Mouse (Mus musculus): ENCODE measurements at regions not wholly inside any gene's neighbourhood (a gene's known extent, or its start where the extent isn't known, plus 50 kb on each side); places are given as distances from the start of the nearest gene placed in this dataset.

GRCm38 (mm10) chr2:128331275-128331674, 205.4 kb downstream of the Bcl2l11 start:
- DNase-seq (ENCODE audit: low read depth in 3 of 3, low spot score in 3 of 3) (no peak), ATAC-seq (ENCODE audit: insufficient read depth) (no peak)
- no peak overlapping the region for H3K27ac ChIP-seq
- TF ChIP-seq EP300 (IDR thresholded peaks at IDR 0.05; ENCODE audit: low read depth) = no peak
- no peak for TF ChIP-seq CTCF (IDR thresholded peaks at IDR 0.05; ENCODE audit: low read depth)
- H3K27me3 ChIP-seq (ENCODE audit: control insufficient read depth, insufficient read depth, low read length) = no peaks in the 10 kb centered on the region
- no peak overlapping the region for H3K9ac ChIP-seq (replicated peaks)
- H3K4me2 ChIP-seq (ENCODE audit: low read depth) = no peak overlapping the region
- H3K4me3 ChIP-seq (ENCODE audit: insufficient read depth in 1 of 2, low read depth in 2 of 2, low read length in 2 of 2) = no peak overlapping the region
- H3K36me3 ChIP-seq (replicated peaks; ENCODE audit: control insufficient read depth, insufficient read depth, low read depth) = no peaks in the 10 kb centered on the region
- WGBS (ENCODE audit: insufficient replicate concordance) = 78% methylated on average over 10 of the region's 10 CpGs
- H3K4me1 ChIP-seq (replicated peaks; ENCODE audit: control insufficient read depth in 2 of 2, insufficient read depth in 2 of 2, low read length in 1 of 2) = peaks cover 0 to 2% of the 10 kb centered on the region in 2 experiments; a peak in 1 of 4 replicates
- no peaks in the 10 kb centered on the region for H3K9me3 ChIP-seq (ENCODE audit: control insufficient read depth, low read length)

GRCm38 (mm10) chr2:128331681-128332080, 205.8 kb downstream of the Bcl2l11 start:
- Histone ChIP-seq H3K27me3 (ENCODE audit: control insufficient read depth, insufficient read depth, low read length) (no peaks in the 10 kb centered on the region), H3K36me3 (replicated peaks; ENCODE audit: control insufficient read depth, insufficient read depth, low read depth) (no peaks in the 10 kb centered on the region), H3K4me2 (ENCODE audit: low read depth) (no peak overlapping the region), H3K4me3 (ENCODE audit: insufficient read depth in 1 of 2, low read depth in 2 of 2, low read length in 2 of 2) (no peak overlapping the region), H3K9ac (replicated peaks) (no peak overlapping the region), H3K9me3 (ENCODE audit: control insufficient read depth, low read length) (no peaks in the 10 kb centered on the region), H3K4me1 (replicated peaks; ENCODE audit: control insufficient read depth in 2 of 2, insufficient read depth in 2 of 2, low read length in 1 of 2) (peaks cover 0 to 2% of the 10 kb centered on the region in 2 experiments; a peak in 1 of 4 replicates), H3K27ac (no peak overlapping the region)
- DNase-seq (ENCODE audit: low read depth in 3 of 3, low spot score in 3 of 3) = no peak
- TF ChIP-seq EP300 (IDR thresholded peaks at IDR 0.05; ENCODE audit: low read depth) (no peak), CTCF (IDR thresholded peaks at IDR 0.05; ENCODE audit: low read depth) (no peak)
- ATAC-seq (ENCODE audit: insufficient read depth) = no peak
- WGBS (ENCODE audit: insufficient replicate concordance) = 74% methylated on average over 8 of the region's 8 CpGs

- no peaks in the 10 kb centered on the region for H3K36me3 ChIP-seq (replicated peaks; ENCODE audit: control insufficient read depth, insufficient read depth, low read depth)
- DNase-seq (ENCODE audit: low read depth in 3 of 3, low spot score in 3 of 3) = no peak
- TF ChIP-seq CTCF (IDR thresholded peaks at IDR 0.05; ENCODE audit: low read depth) (no peak), EP300 (IDR thresholded peaks at IDR 0.05; ENCODE audit: low read depth) (no peak)
- H3K27ac ChIP-seq = no peak overlapping the region
- 39% methylated on average over 10 of the region's 10 CpGs for WGBS (ENCODE audit: insufficient replicate concordance)
- H3K27me3 ChIP-seq (ENCODE audit: control insufficient read depth, insufficient read depth, low read length) = no peaks in the 10 kb centered on the region
- ATAC-seq (ENCODE audit: insufficient read depth) = no peak
- H3K4me2 ChIP-seq (ENCODE audit: low read depth) = no peak overlapping the region
- H3K9me3 ChIP-seq (ENCODE audit: control insufficient read depth, low read length) = no peaks in the 10 kb centered on the region
- H3K9ac ChIP-seq (replicated peaks) = no peak overlapping the region
- H3K4me3 ChIP-seq (ENCODE audit: insufficient read depth in 1 of 2, low read depth in 2 of 2, low read length in 2 of 2) = no peak overlapping the region
- H3K4me1 ChIP-seq (replicated peaks; ENCODE audit: control insufficient read depth in 2 of 2, insufficient read depth in 2 of 2, low read length in 1 of 2) = peaks cover 0 to 9% of the 10 kb centered on the region in 2 experiments; a peak in 2 of 4 replicates
These were observed 207.7 kb downstream of the Bcl2l11 start for GRCm38 (mm10) chr2:128333401-128334142.

- Histone ChIP-seq H3K9me3 (ENCODE audit: control insufficient read depth, low read length) (no peaks in the 10 kb centered on the region), H3K36me3 (replicated peaks; ENCODE audit: control insufficient read depth, insufficient read depth, low read depth) (no peaks in the 10 kb centered on the region), H3K4me2 (ENCODE audit: low read depth) (no peak overlapping the region), H3K27me3 (ENCODE audit: control insufficient read depth, insufficient read depth, low read length) (no peaks in the 10 kb centered on the region), H3K9ac (replicated peaks) (no peak overlapping the region), H3K4me1 (replicated peaks; ENCODE audit: control insufficient read depth in 2 of 2, insufficient read depth in 2 of 2, low read length in 1 of 2) (peaks cover 0 to 15% of the 10 kb centered on the region in 2 experiments; a peak in 2 of 4 replicates), H3K27ac (no peak overlapping the region), H3K4me3 (ENCODE audit: insufficient read depth in 1 of 2, low read depth in 2 of 2, low read length in 2 of 2) (no peak overlapping the region)
- TF ChIP-seq EP300 (IDR thresholded peaks at IDR 0.05; ENCODE audit: low read depth) (no peak), CTCF (IDR thresholded peaks at IDR 0.05; ENCODE audit: low read depth) (no peak)
- DNase-seq (ENCODE audit: low read depth in 3 of 3, low spot score in 3 of 3) = no peak
- WGBS (ENCODE audit: insufficient replicate concordance) = 44% methylated on average over 2 of the region's 2 CpGs
- no peak for ATAC-seq (ENCODE audit: insufficient read depth)
These were observed 208.3 kb downstream of the Bcl2l11 start for GRCm38 (mm10) chr2:128334143-128334470.

GRCm38 (mm10) chr2:128334757-128335500, 209.1 kb downstream of the Bcl2l11 start:
- H3K27ac ChIP-seq = no peak overlapping the region
- ATAC-seq (ENCODE audit: insufficient read depth) (no peak), DNase-seq (ENCODE audit: low read depth in 3 of 3, low spot score in 3 of 3) (no peak)
- H3K4me3 ChIP-seq (ENCODE audit: insufficient read depth in 1 of 2, low read depth in 2 of 2, low read length in 2 of 2) = no peak overlapping the region
- no peaks in the 10 kb centered on the region for H3K27me3 ChIP-seq (ENCODE audit: control insufficient read depth, insufficient read depth, low read length)
- 47% methylated on average over 7 of the region's 7 CpGs for WGBS (ENCODE audit: insufficient replicate concordance)
- H3K4me1 ChIP-seq (replicated peaks; ENCODE audit: control insufficient read depth in 2 of 2, insufficient read depth in 2 of 2, low read length in 1 of 2) = peaks cover 0 to 18% of the 10 kb centered on the region in 2 experiments; a peak in 2 of 4 replicates
- TF ChIP-seq EP300 (IDR thresholded peaks at IDR 0.05; ENCODE audit: low read depth) (no peak), CTCF (IDR thresholded peaks at IDR 0.05; ENCODE audit: low read depth) (no peak)
- H3K4me2 ChIP-seq (ENCODE audit: low read depth) = no peak overlapping the region
- H3K9me3 ChIP-seq (ENCODE audit: control insufficient read depth, low read length) = no peaks in the 10 kb centered on the region
- no peaks in the 10 kb centered on the region for H3K36me3 ChIP-seq (replicated peaks; ENCODE audit: control insufficient read depth, insufficient read depth, low read depth)
- no peak overlapping the region for H3K9ac ChIP-seq (replicated peaks)

All from liver, embryonic 14.5 days (tissue).